Mouse (Mus musculus) lung, postnatal 0 days (tissue): ENCODE data around the gene Slc2a3.

Experiments used
- CTCF ChIP-seq: IDR thresholded peaks from 2 replicates; pipeline ENCODE4 v1.5.1; 2016; ENCODE audit warnings: antibody characterized with exemption, mild to moderate bottlenecking
- EP300 ChIP-seq: IDR thresholded peaks from 2 replicates; pipeline ENCODE4 v1.6.1; 2016; ENCODE audit warnings: antibody characterized with exemption, mild to moderate bottlenecking, control low read depth

GRCm38 (mm10) chr6:122742228-122742899 is 59.1 kb downstream of the Slc2a3 start:
- TF ChIP-seq CTCF, result no peak
- no peak for TF ChIP-seq EP300
